Mouse (Mus musculus) G1E-ER4 (cell line): ENCODE results near the gene Rundc3b. TPM values are rescaled to one million over a fixed set of nuclear protein-coding genes. Genes with fewer than 3 reads are reported as not detected.

Experiments
- GATA1 ChIP-seq: IDR thresholded peaks from one replicate; pipeline ENCODE4 v1.8.0; 2012; ENCODE audit warnings: low read length, inconsistent platforms
- polyA plus RNA-seq: library from polyadenylated mRNA; stranded (reverse); fragments of >175 nt; gene quantifications from 2 replicates; pipeline ENCODE4 v1.2.3, GENCODE M21; 2012

Rundc3b gene
- 0.12 and 0.13 TPM in 2 replicates for polyA plus RNA-seq

- no peak for TF ChIP-seq GATA1
Measured at GRCm38 (mm10) chr5:8622596-8623231, at the start of gene Rundc3b. Rundc3b (minus strand) TSS chr5:8622952.

- TF ChIP-seq GATA1: no peak
Measured at GRCm38 (mm10) chr5:8669606-8670005, 46.9 kb upstream of the Rundc3b start.

GRCm38 (mm10) chr5:8667758-8668474, 45.2 kb upstream of the Rundc3b start:
- TF ChIP-seq GATA1: no peak

- no peak for TF ChIP-seq GATA1
Measured at GRCm38 (mm10) chr5:8664678-8665077, 41.9 kb upstream of the Rundc3b start.

- no peak for TF ChIP-seq GATA1
Measured at GRCm38 (mm10) chr5:8660738-8661151, 38.0 kb upstream of the Rundc3b start.

- no peak for TF ChIP-seq GATA1
Measured at GRCm38 (mm10) chr5:8659911-8660737, 37.4 kb upstream of the Rundc3b start, which contains the start of gene Abcb1a. Abcb1a (plus strand) TSS chr5:8660077.

GRCm38 (mm10) chr5:8652085-8652484, 29.3 kb upstream of the Rundc3b start:
- TF ChIP-seq GATA1: no peak

GRCm38 (mm10) chr5:8648774-8649173, 26.0 kb upstream of the Rundc3b start:
- TF ChIP-seq GATA1: no peak

GRCm38 (mm10) chr5:8648300-8648699, 25.5 kb upstream of the Rundc3b start:
- no peak for TF ChIP-seq GATA1

GRCm38 (mm10) chr5:8634489-8634975, 11.8 kb upstream of the Rundc3b start:
- TF ChIP-seq GATA1: no peak

GRCm38 (mm10) chr5:8632901-8633300, 10.1 kb upstream of the Rundc3b start:
- TF ChIP-seq GATA1: no peak

GRCm38 (mm10) chr5:8622071-8622595, 619 bp downstream of the Rundc3b start:
- no peak for TF ChIP-seq GATA1

- no peak for TF ChIP-seq GATA1
Measured at GRCm38 (mm10) chr5:8571118-8571517, 51.6 kb downstream of the Rundc3b start.

GRCm38 (mm10) chr5:8566867-8567266, 55.9 kb downstream of the Rundc3b start:
- TF ChIP-seq GATA1: no peak

GRCm38 (mm10) chr5:8544512-8544911, 78.2 kb downstream of the Rundc3b start:
- no peak for TF ChIP-seq GATA1
